Mouse (Mus musculus): ENCODE measurements around the gene Psmd2. TPM values are rescaled to one million over a fixed set of nuclear protein-coding genes. Genes with fewer than 3 reads are reported as not detected.

The Psmd2 gene
- total and polyA plus RNA-seq, 2 experiments from 2014 or later: 242 to 331 TPM

GRCm38 (mm10) chr16:20675213-20675612 is 23.8 kb downstream of the Psmd2 start:
- no peak for DNase-seq
- Histone ChIP-seq H3K4me2 (ENCODE audit: low read depth) (no peak overlapping the region), H3K36me3 (ENCODE audit: insufficient read depth) (peaks cover 54% of the 10 kb centered on the region), H3K27me3 (ENCODE audit: insufficient read depth, low read length) (no peaks in the 10 kb centered on the region), H3K9ac (no peak overlapping the region), H3K9me3 (ENCODE audit: low read length) (no peaks in the 10 kb centered on the region), H3K27ac (ENCODE audit: low read depth, low read length) (no peak overlapping the region), H3K4me3 (ENCODE audit: low read depth, low read length) (no peak overlapping the region), H3K4me1 (ENCODE audit: insufficient read depth) (peaks cover 9% of the 10 kb centered on the region; the same call in 1 of the 2 replicates)
- TF ChIP-seq CTCF (IDR thresholded peaks at IDR 0.05; ENCODE audit: low read depth): no peak
- no peak for ATAC-seq
- 86% methylated on average over 6 of the region's 6 CpGs for WGBS

- Histone ChIP-seq H3K9ac (no peak overlapping the region), H3K36me3 (ENCODE audit: insufficient read depth) (peaks cover 69% of the 10 kb centered on the region), H3K4me2 (ENCODE audit: low read depth) (no peak overlapping the region), H3K27ac (ENCODE audit: low read depth, low read length) (no peak overlapping the region), H3K4me3 (ENCODE audit: low read depth, low read length) (no peak overlapping the region), H3K9me3 (ENCODE audit: low read length) (no peaks in the 10 kb centered on the region), H3K27me3 (ENCODE audit: insufficient read depth, low read length) (no peaks in the 10 kb centered on the region), H3K4me1 (ENCODE audit: insufficient read depth) (peaks cover 9% of the 10 kb centered on the region; the same call in 1 of the 2 replicates)
- DNase-seq (peak; percentile 14), ATAC-seq (no peak)
- whole genome bisulfite sequencing: 86% methylated on average over 4 of the region's 4 CpGs
- peak; percentile 41 for TF ChIP-seq CTCF (IDR thresholded peaks at IDR 0.05; ENCODE audit: low read depth)
Measured at GRCm38 (mm10) chr16:20676702-20677101, 25.2 kb downstream of the Psmd2 start.

GRCm38 (mm10) chr16:20677380-20677779 is 25.9 kb downstream of the Psmd2 start:
- DNase-seq (no peak), ATAC-seq (no peak)
- Histone ChIP-seq H3K4me3 (ENCODE audit: low read depth, low read length) (no peak overlapping the region), H3K27ac (ENCODE audit: low read depth, low read length) (no peak overlapping the region), H3K4me1 (ENCODE audit: insufficient read depth) (peaks cover 6% of the 10 kb centered on the region; the same call in 1 of the 2 replicates), H3K4me2 (ENCODE audit: low read depth) (no peak overlapping the region), H3K36me3 (ENCODE audit: insufficient read depth) (peaks cover 76% of the 10 kb centered on the region), H3K9me3 (ENCODE audit: low read length) (no peaks in the 10 kb centered on the region), H3K9ac (no peak overlapping the region), H3K27me3 (ENCODE audit: insufficient read depth, low read length) (no peaks in the 10 kb centered on the region)
- WGBS: 89% methylated on average over 5 of the region's 5 CpGs
- TF ChIP-seq CTCF (IDR thresholded peaks at IDR 0.05; ENCODE audit: low read depth): no peak

GRCm38 (mm10) chr16:20677974-20678675 is 26.7 kb downstream of the Psmd2 start:
- Histone ChIP-seq H3K27ac (ENCODE audit: low read depth, low read length) (no peak overlapping the region), H3K27me3 (ENCODE audit: insufficient read depth, low read length) (no peaks in the 10 kb centered on the region), H3K4me2 (ENCODE audit: low read depth) (no peak overlapping the region), H3K4me3 (ENCODE audit: low read depth, low read length) (no peak overlapping the region), H3K9ac (no peak overlapping the region), H3K4me1 (ENCODE audit: insufficient read depth) (peaks cover 6% of the 10 kb centered on the region; the same call in 1 of the 2 replicates), H3K36me3 (ENCODE audit: insufficient read depth) (peaks cover 84% of the 10 kb centered on the region), H3K9me3 (ENCODE audit: low read length) (no peaks in the 10 kb centered on the region)
- peak; percentile 25 for DNase-seq
- peak; percentile 30; the same call in 1 of the 2 replicates for ATAC-seq
- WGBS: 61% methylated on average over 10 of the region's 10 CpGs
- no peak for TF ChIP-seq CTCF (IDR thresholded peaks at IDR 0.05; ENCODE audit: low read depth)

- Histone ChIP-seq H3K36me3 (ENCODE audit: insufficient read depth) (peaks cover 56% of the 10 kb centered on the region), H3K27me3 (ENCODE audit: insufficient read depth, low read length) (no peaks in the 10 kb centered on the region), H3K27ac (ENCODE audit: low read depth, low read length) (no peak overlapping the region), H3K9ac (no peak overlapping the region), H3K4me2 (ENCODE audit: low read depth) (no peak overlapping the region), H3K9me3 (ENCODE audit: low read length) (no peaks in the 10 kb centered on the region), H3K4me3 (ENCODE audit: low read depth, low read length) (no peak overlapping the region), H3K4me1 (ENCODE audit: insufficient read depth) (peaks cover 7% of the 10 kb centered on the region; the same call in 1 of the 2 replicates)
- 93% methylated on average over 3 of the region's 3 CpGs for WGBS
- no peak for TF ChIP-seq CTCF (IDR thresholded peaks at IDR 0.05; ENCODE audit: low read depth)
- ATAC-seq (no peak), DNase-seq (no peak)
Measured at GRCm38 (mm10) chr16:20690774-20691173, 39.3 kb downstream of the Psmd2 start.

GRCm38 (mm10) chr16:20691617-20692016 is 40.2 kb downstream of the Psmd2 start:
- WGBS: 76% methylated on average over 1 of the region's 1 CpGs

GRCm38 (mm10) chr16:20692241-20692965 is 41.0 kb downstream of the Psmd2 start:
- no peak for TF ChIP-seq CTCF (IDR thresholded peaks at IDR 0.05; ENCODE audit: low read depth)
- peak overlapping the region; percentile 98 for H3K27ac ChIP-seq (ENCODE audit: low read depth, low read length)
- peaks cover 39% of the 10 kb centered on the region for H3K36me3 ChIP-seq (ENCODE audit: insufficient read depth)
- ATAC-seq (no peak), DNase-seq (no peak)
- peak overlapping the region; percentile 77 for H3K4me2 ChIP-seq (ENCODE audit: low read depth)
- H3K9me3 ChIP-seq (ENCODE audit: low read length): no peaks in the 10 kb centered on the region
- peak overlapping the region; percentile 92 for H3K9ac ChIP-seq
- H3K27me3 ChIP-seq (ENCODE audit: insufficient read depth, low read length): no peaks in the 10 kb centered on the region
- 46% methylated on average over 16 of the region's 16 CpGs for WGBS
- peaks cover 7% of the 10 kb centered on the region; the same call in 1 of the 2 replicates for H3K4me1 ChIP-seq (ENCODE audit: insufficient read depth)
- H3K4me3 ChIP-seq (ENCODE audit: low read depth, low read length): no peak overlapping the region

More at GRCm38 (mm10) chr16:20691617-20692016, 40.2 kb downstream of the Psmd2 start:
- Histone ChIP-seq H3K27me3 (ENCODE audit: insufficient read depth, low read length) (no peaks in the 10 kb centered on the region), H3K4me2 (ENCODE audit: low read depth) (no peak overlapping the region), H3K4me1 (ENCODE audit: insufficient read depth) (peaks cover 7% of the 10 kb centered on the region; the same call in 1 of the 2 replicates), H3K27ac (ENCODE audit: low read depth, low read length) (no peak overlapping the region), H3K36me3 (ENCODE audit: insufficient read depth) (peaks cover 47% of the 10 kb centered on the region), H3K9ac (no peak overlapping the region), H3K4me3 (ENCODE audit: low read depth, low read length) (no peak overlapping the region), H3K9me3 (ENCODE audit: low read length) (no peaks in the 10 kb centered on the region)
- DNase-seq (no peak), ATAC-seq (no peak)
- no peak for TF ChIP-seq CTCF (IDR thresholded peaks at IDR 0.05; ENCODE audit: low read depth)
